Mouse (Mus musculus) intestine, postnatal 0 days (tissue): ENCODE results near the gene Anln. TPM values are rescaled to one million over a fixed set of nuclear protein-coding genes. Genes with fewer than 3 reads are reported as not detected.

ENCODE experiments used
- ATAC-seq: fragments of 200-750 bp; cut with Nextera tagmentation; 2 replicates; pipeline ENCODE4 v1.8.0; 2017; ENCODE audit warnings: mild to moderate bottlenecking, moderate TSS enrichment, moderate library complexity
- H3K27ac ChIP-seq: fragments of 300-500 bp; sonication (generic); 2 replicates; pipeline ENCODE4 v1.5.1; 2014; ENCODE audit warnings: mild to moderate bottlenecking, low read depth, low read length, moderate library complexity
- H3K27me3 ChIP-seq: fragments of 300-500 bp; sonication (generic); replicated peaks from 2 replicates; pipeline ENCODE4 v1.6.1; 2014; ENCODE audit warnings: low read length, mixed read lengths; ENCODE audit not compliant: control insufficient read depth, insufficient read depth
- H3K36me3 ChIP-seq: fragments of 300-500 bp; sonication (generic); 2 replicates; pipeline ENCODE4 v1.6.1; 2014; ENCODE audit warnings: mild to moderate bottlenecking, moderate library complexity; ENCODE audit not compliant: control insufficient read depth, insufficient read depth
- H3K4me1 ChIP-seq: fragments of 300-500 bp; sonication (generic); replicated peaks from 2 replicates; pipeline ENCODE4 v1.6.1; 2014; ENCODE audit warnings: antibody characterized with exemption, low read length, mixed read lengths; ENCODE audit not compliant: control insufficient read depth, insufficient read depth
- H3K4me2 ChIP-seq: fragments of 300-500 bp; sonication (generic); replicated peaks from 2 replicates; pipeline ENCODE4 v1.6.1; 2014; ENCODE audit warnings: low read depth, mild to moderate bottlenecking, moderate library complexity
- H3K4me3 ChIP-seq: fragments of 300-500 bp; sonication (generic); 2 replicates; pipeline ENCODE4 v1.5.1; 2014; ENCODE audit warnings: low read depth, low read length
- H3K9ac ChIP-seq: fragments of 300-500 bp; sonication (generic); 2 replicates; pipeline ENCODE4 v1.6.1; 2014; ENCODE audit warnings: mild to moderate bottlenecking, low read depth, low read length
- H3K9me3 ChIP-seq: fragments of 300-500 bp; sonication (generic); 2 replicates; pipeline ENCODE4 v1.6.1; 2016; ENCODE audit warnings: mixed run types; ENCODE audit not compliant: control insufficient read depth
- CTCF ChIP-seq: sonication (generic); IDR thresholded peaks from 2 replicates; pipeline ENCODE4 v1.5.1; 2016; ENCODE audit warnings: low read depth, mild to moderate bottlenecking, control low read depth, antibody characterized with exemption, moderate library complexity
- WGBS: fragments of 180-500 bp; shearing (Covaris S2); extraction: QIAGEN DNeasy Blood & Tissue Kit; methylation state at CpG from one replicate; pipeline ENCODE4 v1.1.7; 2014; 5-methylcytosine and 5-hydroxymethylcytosine counted together
- polyA plus RNA-seq: library from polyadenylated mRNA; unstranded; fragments of >200 nt; fragmentation: Nextera tagmentation; extraction: Ambion mirVana; gene quantifications from 2 replicates; pipeline ENCODE4 v1.2.1, GENCODE M21; 2015

The Anln gene
- polyA plus RNA-seq, 1 experiment from 2014 or later = 10.9 TPM

DNA sequence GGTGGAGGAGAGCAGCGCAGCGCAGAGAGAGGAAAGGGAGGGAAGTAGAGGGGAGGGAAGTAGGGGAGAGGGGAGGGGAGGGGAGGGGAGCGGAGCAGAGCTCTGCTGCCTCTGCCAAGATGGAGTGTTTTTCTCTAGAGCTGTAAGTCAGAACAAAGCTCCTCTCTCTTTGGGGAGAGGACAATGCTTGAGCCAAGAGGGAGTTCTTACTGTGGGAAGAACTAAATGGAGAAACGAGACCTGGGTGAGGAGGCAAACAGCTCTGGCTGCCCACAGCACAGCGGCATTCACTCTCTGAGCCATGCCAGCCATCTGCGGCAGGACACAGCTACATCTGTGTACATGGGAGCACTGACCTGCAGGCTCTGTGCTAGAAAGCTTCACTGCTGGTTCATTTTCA is 21.0 kb downstream of the Anln start:
- H3K4me3 ChIP-seq = no peak overlapping the region
- TF ChIP-seq CTCF = no peak
- no peaks in the 10 kb centered on the region for H3K4me1 ChIP-seq
- no peak overlapping the region for H3K9ac ChIP-seq
- no peaks in the 10 kb centered on the region for H3K27me3 ChIP-seq
- no peak overlapping the region for H3K27ac ChIP-seq
- H3K36me3 ChIP-seq = peaks cover 49% of the 10 kb centered on the region
- H3K4me2 ChIP-seq = no peak overlapping the region
- ATAC-seq = no peak
- WGBS = 76% methylated on average over 6 of the region's 6 CpGs
- H3K9me3 ChIP-seq = no peaks in the 10 kb centered on the region

DNA sequence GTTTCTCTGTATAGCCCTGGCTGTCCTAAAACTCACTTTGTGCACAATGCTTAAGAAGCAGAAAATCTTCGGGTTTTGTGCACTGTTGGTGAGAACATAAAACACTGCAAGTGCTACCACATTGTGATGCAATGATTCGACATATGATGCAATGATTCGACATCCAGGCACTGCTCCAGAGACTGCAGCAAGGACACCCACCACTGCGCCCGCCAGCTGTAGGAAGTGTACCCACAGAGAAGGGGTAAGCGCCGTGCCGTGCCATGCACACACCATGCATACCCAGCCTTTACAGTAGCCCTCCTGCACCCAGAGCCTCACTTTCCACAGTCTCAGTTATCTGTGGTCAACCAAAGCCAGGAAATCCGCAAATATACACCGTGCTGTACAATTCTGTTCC is 22.4 kb downstream of the Anln start:
- no peak for ATAC-seq
- H3K36me3 ChIP-seq = peaks cover 49% of the 10 kb centered on the region
- WGBS = 94% methylated on average over 10 of the region's 10 CpGs
- H3K9me3 ChIP-seq = no peaks in the 10 kb centered on the region
- H3K27me3 ChIP-seq = no peaks in the 10 kb centered on the region
- H3K4me1 ChIP-seq = no peaks in the 10 kb centered on the region
- TF ChIP-seq CTCF = no peak
- no peak overlapping the region for H3K9ac ChIP-seq
- no peak overlapping the region for H3K4me3 ChIP-seq
- no peak overlapping the region for H3K27ac ChIP-seq
- no peak overlapping the region for H3K4me2 ChIP-seq

DNA sequence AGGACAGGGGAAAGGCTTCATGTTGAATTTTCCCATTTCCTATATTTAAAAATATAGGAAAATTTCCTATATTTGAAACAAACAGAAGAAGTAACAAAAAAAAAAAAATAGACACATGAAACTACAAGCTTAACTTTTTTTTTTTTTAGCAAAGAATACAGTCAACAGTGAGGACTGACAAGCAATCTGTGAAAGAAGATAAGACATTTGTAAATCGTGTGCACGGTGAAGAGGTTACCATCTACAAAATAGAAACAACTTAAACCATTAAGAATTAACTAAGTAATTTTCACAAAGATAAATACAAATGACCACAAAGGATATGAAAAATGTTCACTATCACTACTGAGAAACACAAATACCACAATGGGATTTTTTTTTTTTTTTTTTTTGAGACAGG is 22.8 kb downstream of the Anln start:
- H3K4me3 ChIP-seq = no peak overlapping the region
- peaks cover 48% of the 10 kb centered on the region for H3K36me3 ChIP-seq
- WGBS = 88% methylated on average over 2 of the region's 2 CpGs

DNA sequence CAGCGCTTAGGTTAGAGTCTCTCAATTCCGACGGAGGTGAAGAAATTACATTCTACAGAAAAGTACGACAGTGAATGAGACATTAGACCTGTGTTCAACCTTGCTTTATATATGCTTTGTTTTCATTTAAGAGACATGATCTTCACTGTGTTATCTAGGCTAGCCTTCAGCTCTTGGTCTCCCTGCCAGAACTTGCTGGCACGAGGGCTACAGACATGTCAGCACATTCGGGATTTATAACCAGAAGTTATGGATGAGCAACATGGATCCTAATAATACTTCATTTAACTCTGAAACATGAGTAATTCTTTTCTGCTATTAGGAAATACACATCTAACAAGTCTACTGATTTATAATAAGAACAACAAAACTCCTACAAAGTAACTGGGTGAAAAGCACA is 28.1 kb downstream of the Anln start:
- H3K27ac ChIP-seq = no peak overlapping the region
- 84% methylated on average over 6 of the region's 6 CpGs for WGBS
- ATAC-seq = no peak

More for the DNA sequence above, 22.8 kb downstream of the Anln start:
- Histone ChIP-seq H3K9ac (no peak overlapping the region), H3K4me1 (no peaks in the 10 kb centered on the region), H3K27me3 (no peaks in the 10 kb centered on the region), H3K27ac (no peak overlapping the region), H3K4me2 (no peak overlapping the region), H3K9me3 (no peaks in the 10 kb centered on the region)
- ATAC-seq = no peak
- TF ChIP-seq CTCF = no peak

DNA sequence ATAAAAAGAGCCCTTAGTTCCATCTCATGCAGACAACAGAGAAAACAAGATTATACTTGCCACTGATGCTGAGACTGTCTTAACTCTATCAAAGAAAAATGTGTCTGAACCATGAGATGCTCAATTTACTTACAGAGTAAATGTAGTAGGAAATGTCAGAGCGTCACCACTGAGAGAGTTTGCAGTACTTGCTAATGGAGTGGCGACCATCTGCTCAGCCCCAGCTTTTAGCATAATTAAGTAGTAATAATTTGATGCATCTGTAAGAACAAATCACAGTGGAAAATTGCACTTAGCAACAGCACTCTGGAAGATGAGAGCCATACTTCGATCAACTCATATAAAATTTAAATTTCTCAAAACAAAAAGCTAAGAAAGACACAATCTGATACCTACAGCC is 33.1 kb downstream of the Anln start:
- ATAC-seq = no peak
- H3K27me3 ChIP-seq = no peaks in the 10 kb centered on the region
- H3K9me3 ChIP-seq = no peaks in the 10 kb centered on the region
- H3K4me3 ChIP-seq = no peak overlapping the region
- H3K4me2 ChIP-seq = no peak overlapping the region
- no peak overlapping the region for H3K9ac ChIP-seq
- H3K4me1 ChIP-seq = no peaks in the 10 kb centered on the region
- TF ChIP-seq CTCF = no peak
- WGBS = 94% methylated on average over 3 of the region's 3 CpGs
- H3K36me3 ChIP-seq = peaks cover 51% of the 10 kb centered on the region
- H3K27ac ChIP-seq = no peak overlapping the region

More for the DNA sequence above, 28.1 kb downstream of the Anln start:
- no peaks in the 10 kb centered on the region for H3K27me3 ChIP-seq
- no peak overlapping the region for H3K4me3 ChIP-seq
- TF ChIP-seq CTCF = no peak
- no peak overlapping the region for H3K4me2 ChIP-seq
- H3K9me3 ChIP-seq = no peaks in the 10 kb centered on the region
- H3K4me1 ChIP-seq = no peaks in the 10 kb centered on the region
- peaks cover 52% of the 10 kb centered on the region for H3K36me3 ChIP-seq
- no peak overlapping the region for H3K9ac ChIP-seq

DNA sequence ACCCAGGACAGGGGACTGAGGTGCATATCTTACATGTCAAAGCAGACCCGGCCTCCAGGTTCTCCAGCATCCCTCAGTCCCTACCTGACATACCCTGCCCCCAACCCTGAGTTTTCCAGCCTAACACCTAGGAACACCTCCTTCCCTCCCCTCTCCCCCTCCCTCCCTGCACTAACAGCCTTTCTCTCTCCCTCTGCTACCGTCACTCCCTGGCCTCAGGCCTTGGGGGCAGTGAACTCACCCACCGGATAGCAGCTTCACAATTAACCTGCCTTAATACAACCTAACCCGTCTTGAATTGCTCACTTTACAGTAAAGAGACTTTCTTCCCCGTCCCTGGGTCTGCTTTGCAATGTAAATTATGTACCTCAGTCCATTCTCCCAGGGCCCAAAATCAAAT is 35.1 kb downstream of the Anln start:
- Histone ChIP-seq H3K9me3 (no peaks in the 10 kb centered on the region), H3K4me3 (no peak overlapping the region), H3K9ac (no peak overlapping the region), H3K4me2 (no peak overlapping the region), H3K36me3 (peaks cover 36% of the 10 kb centered on the region), H3K27ac (no peak overlapping the region; the same call in 1 of the 2 replicates), H3K27me3 (no peaks in the 10 kb centered on the region), H3K4me1 (no peaks in the 10 kb centered on the region)
- TF ChIP-seq CTCF = no peak
- no peak for ATAC-seq
- WGBS = 88% methylated on average over 5 of the region's 5 CpGs

DNA sequence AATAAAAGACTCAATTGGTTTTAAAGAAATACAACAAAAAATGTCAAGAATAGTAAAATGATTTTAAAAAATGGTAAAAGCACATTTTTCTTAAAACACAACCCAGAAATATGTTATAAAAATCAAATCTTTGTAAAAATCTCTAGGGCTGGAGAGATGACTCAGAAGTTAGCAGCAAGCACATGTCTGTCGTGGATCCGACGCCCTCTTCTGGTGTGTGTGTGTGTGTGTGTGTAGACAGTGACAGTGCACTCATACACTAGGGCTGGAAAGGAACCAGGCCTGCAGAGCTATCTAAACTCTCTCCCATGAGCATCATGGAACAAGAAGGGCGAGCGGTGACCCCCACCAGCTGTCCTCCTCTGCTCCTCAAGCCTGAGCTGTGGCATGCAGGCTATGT is 35.5 kb downstream of the Anln start:
- H3K9ac ChIP-seq = no peak overlapping the region
- no peaks in the 10 kb centered on the region for H3K9me3 ChIP-seq
- no peak for ATAC-seq
- H3K27ac ChIP-seq = no peak overlapping the region
- H3K4me1 ChIP-seq = no peaks in the 10 kb centered on the region
- peaks cover 33% of the 10 kb centered on the region for H3K36me3 ChIP-seq
- H3K27me3 ChIP-seq = no peaks in the 10 kb centered on the region
- 97% methylated on average over 5 of the region's 5 CpGs for WGBS
- no peak overlapping the region for H3K4me2 ChIP-seq
- 0 out of 2 replicates have a peak, but pooled peaks have one; percentile 15 for TF ChIP-seq CTCF
- H3K4me3 ChIP-seq = no peak overlapping the region
